Mouse (Mus musculus) C2C12 (cell line): Measurements from ENCODE around the gene Ltf.

Experiments used
- CTCF ChIP-seq: IDR thresholded peaks from one replicate; pipeline ENCODE4 v1.5.1; 2011; ENCODE audit not compliant: control insufficient read depth, insufficient read depth, insufficient read length
- USF1 ChIP-seq: IDR thresholded peaks from one replicate; pipeline ENCODE4 v1.6.1; 2011; ENCODE audit warnings: low read depth, mild to moderate bottlenecking, control low read depth, moderate library complexity

DNA sequence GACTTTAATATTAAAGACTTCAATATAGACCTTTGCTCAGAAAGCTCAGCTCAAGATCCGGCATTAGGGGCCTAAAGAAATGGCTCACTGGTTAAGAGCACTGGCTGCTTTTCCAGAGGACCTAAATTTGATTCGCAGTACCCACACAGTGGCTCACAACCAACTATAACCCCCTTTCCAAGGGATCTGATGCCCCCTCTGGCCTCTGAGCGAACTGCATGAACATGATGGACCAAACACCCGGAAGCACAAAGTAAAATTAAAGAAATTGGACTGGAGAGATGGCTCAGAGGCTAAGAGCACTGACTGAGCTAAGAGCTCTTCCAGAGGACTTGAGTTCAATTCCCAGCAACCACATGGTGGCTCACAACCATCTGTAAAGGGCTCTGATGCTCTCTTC lies 3.4 kb upstream of the Ltf start:
- TF ChIP-seq USF1 (no peak), CTCF (no peak)
